ENCODE assay signal across 8 mouse cellular contexts in the genomic region with DNA sequence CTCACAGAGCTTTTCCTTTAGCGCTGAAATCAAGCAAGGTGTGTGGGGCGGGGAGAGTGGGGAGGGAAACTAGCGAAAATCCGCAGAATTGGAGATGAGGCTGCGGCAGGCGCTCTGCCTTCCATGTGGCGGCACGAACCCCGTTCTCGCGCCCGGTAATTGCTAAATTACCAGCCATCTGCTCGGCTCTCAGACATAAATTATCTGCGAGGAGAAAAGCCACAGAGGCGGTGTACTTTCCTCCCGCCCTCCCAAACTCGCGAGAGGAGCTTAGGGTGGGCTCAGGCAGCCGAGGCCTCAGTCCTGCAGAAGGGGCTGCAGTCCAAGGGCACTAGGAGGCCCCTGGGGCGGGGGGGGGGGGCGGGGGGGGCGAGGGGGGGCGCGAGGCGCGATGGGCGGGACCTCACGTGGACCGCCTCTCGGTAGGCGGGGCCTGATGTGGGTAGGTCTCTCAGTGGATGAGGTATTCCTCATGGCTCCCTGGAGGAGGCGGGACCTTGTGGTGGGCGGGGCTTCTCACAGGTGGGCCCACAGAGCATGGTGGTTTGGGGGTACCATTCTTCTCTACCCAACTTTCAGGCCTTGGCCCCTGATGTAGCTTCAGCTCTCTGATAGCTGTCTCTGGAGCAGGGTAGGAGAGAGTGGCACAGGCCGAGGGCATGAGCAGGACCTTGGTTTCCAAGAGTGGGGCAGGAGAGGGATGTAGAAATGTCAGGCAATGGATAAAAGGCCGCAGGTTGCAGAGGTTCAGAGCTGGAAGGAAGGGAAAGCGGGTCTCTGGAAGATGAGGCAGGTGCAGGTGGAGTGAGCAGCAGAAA. TPM values are rescaled to one million over a fixed set of nuclear protein-coding genes. Genes with fewer than 3 reads are reported as not detected.
A peak's percentile ranks its signal among the peaks of the same experiment; 100 is the strongest.
DNase-seq lines count a peak whose midpoint lies in the region; ATAC-seq and TF ChIP-seq lines count a peak whose summit lies in the region.

No protein-coding gene starts in this region.

- no peaks in the 10 kb centered on the region for H3K4me1 ChIP-seq in heart, postnatal 0 days (ENCODE audit: control insufficient read depth, insufficient read depth)
- 0 out of 2 replicates have a peak, but pooled peaks cover 6% of the 10 kb centered on the region for H3K4me1 ChIP-seq in forebrain, embryonic 11.5 days (replicated peaks; ENCODE audit: control insufficient read depth, insufficient read depth, low read length)
- peaks cover 29% of the 10 kb centered on the region for H3K4me1 ChIP-seq in limb, embryonic 10.5 days
- peaks cover 71% of the 10 kb centered on the region for H3K4me1 ChIP-seq in neural tube, embryonic 15.5 days

- ATAC-seq in heart, postnatal 0 days (ENCODE audit: insufficient read depth, low read depth) = no peak
- peak; percentile 48 for ATAC-seq in forebrain, embryonic 11.5 days (replicated peaks; ENCODE audit: low FRiP score)
- peak; percentile 48 for ATAC-seq in neural tube, embryonic 15.5 days (ENCODE audit: low FRiP score)

- peak overlapping the region; percentile 41 for H3K4me2 ChIP-seq in heart, postnatal 0 days (ENCODE audit: low read depth, low read length)
- H3K4me2 ChIP-seq in forebrain, embryonic 11.5 days (ENCODE audit: low read depth, low read length, severe bottlenecking) = peak overlapping the region; percentile 42
- H3K4me2 ChIP-seq in neural tube, embryonic 15.5 days = peak overlapping the region; percentile 52

- no peak overlapping the region for H3K27ac ChIP-seq in heart, postnatal 0 days (ENCODE audit: low read depth)
- H3K27ac ChIP-seq in forebrain, embryonic 11.5 days (ENCODE audit: low read depth, low read length) = peak overlapping the region; percentile 18; the same call in 1 of the 2 replicates
- H3K27ac ChIP-seq in limb, embryonic 10.5 days = peak overlapping the region; percentile 72
- peak overlapping the region; percentile 83 for H3K27ac ChIP-seq in neural tube, embryonic 15.5 days (replicated peaks)

- no peaks in the 10 kb centered on the region for H3K9me3 ChIP-seq in heart, postnatal 0 days (replicated peaks; ENCODE audit: control insufficient read depth, low read length)
- H3K9me3 ChIP-seq in forebrain, embryonic 11.5 days (ENCODE audit: control insufficient read depth, low read length) = no peaks in the 10 kb centered on the region
- H3K9me3 ChIP-seq in limb, embryonic 10.5 days (replicated peaks) = no peaks in the 10 kb centered on the region
- H3K9me3 ChIP-seq in neural tube, embryonic 15.5 days (replicated peaks) = no peaks in the 10 kb centered on the region

- H3K27me3 ChIP-seq in heart, postnatal 0 days (ENCODE audit: control insufficient read depth, insufficient read depth, low read length) = peaks cover 21% of the 10 kb centered on the region
- H3K27me3 ChIP-seq in forebrain, embryonic 11.5 days (ENCODE audit: control insufficient read depth, insufficient read depth, low read length) = peaks cover 29% of the 10 kb centered on the region
- peaks cover 58% of the 10 kb centered on the region for H3K27me3 ChIP-seq in limb, embryonic 10.5 days (ENCODE audit: low read depth, poor library complexity, severe bottlenecking)
- peaks cover 22% of the 10 kb centered on the region; the same call in 1 of the 2 replicates for H3K27me3 ChIP-seq in neural tube, embryonic 15.5 days (replicated peaks)

- TF ChIP-seq EP300 in heart, postnatal 0 days (IDR thresholded peaks at IDR 0.05; ENCODE audit: low read depth) = no peak

- DNase-seq in heart, postnatal 0 days (ENCODE audit: low spot score) = no peak
- no peak for DNase-seq in heart, adult 18-20 months
- peak; percentile 74 for DNase-seq in cerebellum, adult 11-12 months
- peak; percentile 70 for DNase-seq in forebrain, embryonic 11.5 days (ENCODE audit: low spot score)
- peak; percentile 64 for DNase-seq in limb, embryonic 10.5 days (ENCODE audit: low spot score)
- no peak for DNase-seq in frontal cortex, postnatal 14 days (ENCODE audit: low spot score in 2 of 2)
- DNase-seq in adrenal gland, adult 18-20 months (ENCODE audit: low spot score in 2 of 2) = no peak

- 17% methylated on average over 31 of the region's 36 CpGs for WGBS in heart, postnatal 0 days
- WGBS in forebrain, embryonic 11.5 days = 14% methylated on average over 25 of the region's 36 CpGs
- WGBS in limb, embryonic 10.5 days = 7% methylated on average over 36 of the region's 36 CpGs
- WGBS in neural tube, embryonic 15.5 days = 11% methylated on average over 29 of the region's 36 CpGs

- no peaks in the 10 kb centered on the region for H3K36me3 ChIP-seq in heart, postnatal 0 days (replicated peaks; ENCODE audit: control insufficient read depth, insufficient read depth, low read length)
- H3K36me3 ChIP-seq in forebrain, embryonic 11.5 days (ENCODE audit: control insufficient read depth, insufficient read depth, low read length) = no peaks in the 10 kb centered on the region
- H3K36me3 ChIP-seq in limb, embryonic 10.5 days = no peaks in the 10 kb centered on the region
- H3K36me3 ChIP-seq in neural tube, embryonic 15.5 days = no peaks in the 10 kb centered on the region

- no peak for TF ChIP-seq CTCF in heart, postnatal 0 days (IDR thresholded peaks at IDR 0.05; ENCODE audit: low read depth)

- H3K4me3 ChIP-seq in heart, postnatal 0 days (ENCODE audit: low read depth, low read length) = peak overlapping the region; percentile 3; the same call in 1 of the 2 replicates
- H3K4me3 ChIP-seq in forebrain, embryonic 11.5 days (ENCODE audit: low read depth, low read length) = peak overlapping the region; percentile 12
- H3K4me3 ChIP-seq in limb, embryonic 10.5 days = peak overlapping the region; percentile 47
- H3K4me3 ChIP-seq in neural tube, embryonic 15.5 days (replicated peaks) = peak overlapping the region; percentile 2; the same call in 1 of the 2 replicates

- H3K9ac ChIP-seq in heart, postnatal 0 days (replicated peaks; ENCODE audit: low read depth, low read length) = no peak overlapping the region
- peak overlapping the region; percentile 20; the same call in 1 of the 2 replicates for H3K9ac ChIP-seq in forebrain, embryonic 11.5 days (ENCODE audit: low read length)
- H3K9ac ChIP-seq in neural tube, embryonic 15.5 days (replicated peaks) = no peak overlapping the region; the same call in 1 of the 2 replicates

RNA-seq across cellular contexts. Expression of a gene that starts 14.4 kb away (rescaled TPM):
- total RNA-seq in heart, postnatal 0 days (2014; rRNA removed; ENCODE audit: low replicate concordance) = 85.9 and 89.5 TPM in 2 replicates
- polyA plus RNA-seq in heart, postnatal 0 days (2015; fragmentation: Nextera tagmentation; extraction: Ambion mirVana) = 80.7 and 82.9 TPM in 2 replicates
- total RNA-seq in heart, adult 18-20 months (2021) = 100 to 1,000 TPM; 105 to 119 TPM
- polyA plus RNA-seq in forebrain, embryonic 11.5 days (2014; fragmentation: Nextera tagmentation; extraction: Ambion mirVana) = 30.4 and 31.1 TPM in 2 replicates
- 26.3 and 33.5 TPM in 2 replicates for polyA plus RNA-seq in limb, embryonic 10.5 days (2016; fragmentation: Nextera tagmentation; extraction: Ambion mirVana)
- 28.3 and 41.6 TPM in 2 replicates for polyA plus RNA-seq in neural tube, embryonic 15.5 days (2015; fragmentation: Nextera tagmentation; extraction: Ambion mirVana)
- 100 to 1,000 TPM in 1 of 2 experiments, 10 to 100 TPM in 1; 95.4 to 106 TPM for total RNA-seq in adrenal gland, adult 18-20 months (2021)

Comparison
In these comparisons a context has a peak if more than half of its experiments do, and no peak if none do; other contexts are left out.
1. DNase-seq: peak in cerebellum, adult 11-12 months (single experiment), forebrain, embryonic 11.5 days (single experiment) and limb, embryonic 10.5 days (single experiment); none in heart, postnatal 0 days (single experiment), heart, adult 18-20 months (0 of 2), frontal cortex, postnatal 14 days (0 of 2) and adrenal gland, adult 18-20 months (0 of 2).
2. Peak in every context shown above with its lines, with median percentiles within 50 percentile points of each other: H3K4me2 ChIP-seq and H3K4me3 ChIP-seq.